Mouse (Mus musculus): ENCODE data around the gene Akap7. TPM values are rescaled to one million over a fixed set of nuclear protein-coding genes. Genes with fewer than 3 reads are reported as not detected.

Gene Akap7
- polyA plus RNA-seq, 1 experiment, result 91.9 TPM

- H3K4me3 ChIP-seq (replicated peaks; ENCODE audit: insufficient read depth, low read depth, low read length), result peak overlapping the region; percentile 74
- 13% methylated on average over 8 of the region's 8 CpGs for WGBS
- H3K27ac ChIP-seq (ENCODE audit: insufficient read depth, low read length), result no peak overlapping the region
- TF ChIP-seq POLR2A (IDR thresholded peaks at IDR 0.05; ENCODE audit: borderline replicate concordance, insufficient read depth, low read length) (no peak), CTCF (IDR thresholded peaks at IDR 0.05; ENCODE audit: borderline replicate concordance, insufficient read depth, low read depth, low read length) (no peak)
- H3K4me1 ChIP-seq (ENCODE audit: control insufficient read depth, insufficient read depth, low read length), result peaks cover 4% of the 10 kb centered on the region; the same call in 1 of the 2 replicates
- peak in 1 of 2 experiments; percentile 24 for DNase-seq
- no peaks in the 10 kb centered on the region for H3K27me3 ChIP-seq (ENCODE audit: control insufficient read depth, insufficient read depth, low read length)
Observed at GRCm38 (mm10) chr10:25296286-25296656, 11.4 kb downstream of the Akap7 start.

GRCm38 (mm10) chr10:25295836-25296235 is 11.8 kb downstream of the Akap7 start:
- Histone ChIP-seq H3K4me3 (replicated peaks; ENCODE audit: insufficient read depth, low read depth, low read length) (no peak overlapping the region), H3K4me1 (ENCODE audit: control insufficient read depth, insufficient read depth, low read length) (peaks cover 4% of the 10 kb centered on the region; the same call in 1 of the 2 replicates), H3K27ac (ENCODE audit: insufficient read depth, low read length) (no peak overlapping the region), H3K27me3 (ENCODE audit: control insufficient read depth, insufficient read depth, low read length) (no peaks in the 10 kb centered on the region)
- TF ChIP-seq POLR2A (IDR thresholded peaks at IDR 0.05; ENCODE audit: borderline replicate concordance, insufficient read depth, low read length), result no peak
- TF ChIP-seq CTCF (IDR thresholded peaks at IDR 0.05; ENCODE audit: borderline replicate concordance, insufficient read depth, low read depth, low read length), result no peak
- no peak for DNase-seq
- WGBS, result 75% methylated on average over 9 of the region's 9 CpGs

GRCm38 (mm10) chr10:25294999-25295398 is 12.7 kb downstream of the Akap7 start:
- Histone ChIP-seq H3K27ac (ENCODE audit: insufficient read depth, low read length) (no peak overlapping the region), H3K4me3 (replicated peaks; ENCODE audit: insufficient read depth, low read depth, low read length) (no peak overlapping the region), H3K27me3 (ENCODE audit: control insufficient read depth, insufficient read depth, low read length) (no peaks in the 10 kb centered on the region), H3K4me1 (ENCODE audit: control insufficient read depth, insufficient read depth, low read length) (peaks cover 4% of the 10 kb centered on the region; the same call in 1 of the 2 replicates)
- WGBS, result 85% methylated on average over 7 of the region's 7 CpGs
- TF ChIP-seq POLR2A (IDR thresholded peaks at IDR 0.05; ENCODE audit: borderline replicate concordance, insufficient read depth, low read length), result no peak
- TF ChIP-seq CTCF (IDR thresholded peaks at IDR 0.05; ENCODE audit: borderline replicate concordance, insufficient read depth, low read depth, low read length), result no peak
- DNase-seq, result no peak

- WGBS, result 97% methylated on average over 3 of the region's 3 CpGs
- Histone ChIP-seq H3K4me1 (ENCODE audit: control insufficient read depth, insufficient read depth, low read length) (peaks cover 4% of the 10 kb centered on the region; the same call in 1 of the 2 replicates), H3K27ac (ENCODE audit: insufficient read depth, low read length) (no peak overlapping the region), H3K27me3 (ENCODE audit: control insufficient read depth, insufficient read depth, low read length) (no peaks in the 10 kb centered on the region), H3K4me3 (replicated peaks; ENCODE audit: insufficient read depth, low read depth, low read length) (no peak overlapping the region)
- TF ChIP-seq CTCF (IDR thresholded peaks at IDR 0.05; ENCODE audit: borderline replicate concordance, insufficient read depth, low read depth, low read length) (no peak), POLR2A (IDR thresholded peaks at IDR 0.05; ENCODE audit: borderline replicate concordance, insufficient read depth, low read length) (no peak)
- no peak for DNase-seq
Observed at GRCm38 (mm10) chr10:25293796-25294195, 13.9 kb downstream of the Akap7 start.

- Histone ChIP-seq H3K4me1 (ENCODE audit: control insufficient read depth, insufficient read depth, low read length) (no peaks in the 10 kb centered on the region), H3K27ac (ENCODE audit: insufficient read depth, low read length) (no peak overlapping the region), H3K4me3 (replicated peaks; ENCODE audit: insufficient read depth, low read depth, low read length) (no peak overlapping the region), H3K27me3 (ENCODE audit: control insufficient read depth, insufficient read depth, low read length) (no peaks in the 10 kb centered on the region)
- WGBS, result 64% methylated on average over 4 of the region's 4 CpGs
- no peak for TF ChIP-seq POLR2A (IDR thresholded peaks at IDR 0.05; ENCODE audit: borderline replicate concordance, insufficient read depth, low read length)
- TF ChIP-seq CTCF (IDR thresholded peaks at IDR 0.05; ENCODE audit: borderline replicate concordance, insufficient read depth, low read depth, low read length), result no peak
- no peak for DNase-seq
Observed at GRCm38 (mm10) chr10:25291053-25291452, 16.6 kb downstream of the Akap7 start.

- WGBS, result 86% methylated on average over 11 of the region's 11 CpGs
Observed at GRCm38 (mm10) chr10:25285100-25285811, 22.4 kb downstream of the Akap7 start.

GRCm38 (mm10) chr10:25284427-25285099 is 23.1 kb downstream of the Akap7 start:
- DNase-seq, result no peak
- 92% methylated on average over 8 of the region's 8 CpGs for WGBS

More at GRCm38 (mm10) chr10:25285100-25285811, 22.4 kb downstream of the Akap7 start:
- no peaks in the 10 kb centered on the region for H3K27me3 ChIP-seq (ENCODE audit: control insufficient read depth, insufficient read depth, low read length)
- TF ChIP-seq POLR2A (IDR thresholded peaks at IDR 0.05; ENCODE audit: borderline replicate concordance, insufficient read depth, low read length), result no peak
- no peak for DNase-seq
- H3K4me1 ChIP-seq (ENCODE audit: control insufficient read depth, insufficient read depth, low read length), result no peaks in the 10 kb centered on the region
- H3K4me3 ChIP-seq (replicated peaks; ENCODE audit: insufficient read depth, low read depth, low read length), result no peak overlapping the region
- H3K27ac ChIP-seq (ENCODE audit: insufficient read depth, low read length), result no peak overlapping the region

GRCm38 (mm10) chr10:25283397-25283796 is 24.3 kb downstream of the Akap7 start:
- Histone ChIP-seq H3K4me3 (replicated peaks; ENCODE audit: insufficient read depth, low read depth, low read length) (no peak overlapping the region), H3K27me3 (ENCODE audit: control insufficient read depth, insufficient read depth, low read length) (no peaks in the 10 kb centered on the region), H3K4me1 (ENCODE audit: control insufficient read depth, insufficient read depth, low read length) (no peaks in the 10 kb centered on the region), H3K27ac (ENCODE audit: insufficient read depth, low read length) (no peak overlapping the region)
- 77% methylated on average over 7 of the region's 7 CpGs for whole genome bisulfite sequencing
- no peak for DNase-seq
- TF ChIP-seq POLR2A (IDR thresholded peaks at IDR 0.05; ENCODE audit: borderline replicate concordance, insufficient read depth, low read length) (no peak), CTCF (IDR thresholded peaks at IDR 0.05; ENCODE audit: borderline replicate concordance, insufficient read depth, low read depth, low read length) (no peak)

More at GRCm38 (mm10) chr10:25284427-25285099, 23.1 kb downstream of the Akap7 start:
- no peak for TF ChIP-seq CTCF (IDR thresholded peaks at IDR 0.05; ENCODE audit: borderline replicate concordance, insufficient read depth, low read depth, low read length)
- no peak for TF ChIP-seq POLR2A (IDR thresholded peaks at IDR 0.05; ENCODE audit: borderline replicate concordance, insufficient read depth, low read length)
- H3K27ac ChIP-seq (ENCODE audit: insufficient read depth, low read length), result no peak overlapping the region
- no peak overlapping the region for H3K4me3 ChIP-seq (replicated peaks; ENCODE audit: insufficient read depth, low read depth, low read length)
- no peaks in the 10 kb centered on the region for H3K4me1 ChIP-seq (ENCODE audit: control insufficient read depth, insufficient read depth, low read length)
- H3K27me3 ChIP-seq (ENCODE audit: control insufficient read depth, insufficient read depth, low read length), result no peaks in the 10 kb centered on the region
